Mouse (Mus musculus) ovary, postnatal 14 days (tissue): Measurements from ENCODE around the gene Dolk.
A peak's percentile ranks its signal among the peaks of the same experiment; 100 is the strongest.

Experiments used
- DNase-seq: peaks from one replicate; pipeline ENCODE4 v3.0.0; 2022; ENCODE audit warnings: low spot score

Gene Dolk

GRCm38 (mm10) chr2:30250166-30251128 lies 35.7 kb downstream of the Dolk start:
- no peak for DNase-seq

- no peak for DNase-seq
Measured at GRCm38 (mm10) chr2:30249182-30249581, 37.0 kb downstream of the Dolk start.

- DNase-seq: no peak
Measured at GRCm38 (mm10) chr2:30247681-30248080, 38.5 kb downstream of the Dolk start.

GRCm38 (mm10) chr2:30247036-30247435 lies 39.1 kb downstream of the Dolk start:
- DNase-seq: no peak

- DNase-seq: no peak
Measured at GRCm38 (mm10) chr2:30244595-30245178, 41.4 kb downstream of the Dolk start.

- no peak for DNase-seq
Measured at GRCm38 (mm10) chr2:30243391-30243790, 42.7 kb downstream of the Dolk start.

GRCm38 (mm10) chr2:30242509-30242908 lies 43.6 kb downstream of the Dolk start:
- no peak for DNase-seq

- DNase-seq: no peak
Measured at GRCm38 (mm10) chr2:30240267-30240666, 45.9 kb downstream of the Dolk start, which contains the start of gene Gm28035. TSS of gene Gm28035 (plus strand) at chr2:30240567.

- no peak for DNase-seq
Measured at GRCm38 (mm10) chr2:30239777-30240176, 46.4 kb downstream of the Dolk start.

GRCm38 (mm10) chr2:30238906-30239465 lies 47.1 kb downstream of the Dolk start:
- no peak for DNase-seq

GRCm38 (mm10) chr2:30237881-30238280 lies 48.3 kb downstream of the Dolk start:
- DNase-seq: peak; percentile 54

GRCm38 (mm10) chr2:30237199-30237880 lies 48.8 kb downstream of the Dolk start, which contains the start of gene Lrrc8a:
TSS of gene Lrrc8a (plus strand) at chr2:30237715.
- peak; percentile 100 for DNase-seq

GRCm38 (mm10) chr2:30236426-30237198 lies 49.5 kb downstream of the Dolk start:
- DNase-seq: no peak

- no peak for DNase-seq
Measured at GRCm38 (mm10) chr2:30235593-30235992, 50.5 kb downstream of the Dolk start.
